Mouse (Mus musculus): Measurements from ENCODE around the gene Pigs. TPM values are rescaled to one million over a fixed set of nuclear protein-coding genes. Genes with fewer than 3 reads are reported as not detected.

The Pigs gene
- polyA plus RNA-seq, 1 experiment from 2014 or later = 70.3 TPM

DNA sequence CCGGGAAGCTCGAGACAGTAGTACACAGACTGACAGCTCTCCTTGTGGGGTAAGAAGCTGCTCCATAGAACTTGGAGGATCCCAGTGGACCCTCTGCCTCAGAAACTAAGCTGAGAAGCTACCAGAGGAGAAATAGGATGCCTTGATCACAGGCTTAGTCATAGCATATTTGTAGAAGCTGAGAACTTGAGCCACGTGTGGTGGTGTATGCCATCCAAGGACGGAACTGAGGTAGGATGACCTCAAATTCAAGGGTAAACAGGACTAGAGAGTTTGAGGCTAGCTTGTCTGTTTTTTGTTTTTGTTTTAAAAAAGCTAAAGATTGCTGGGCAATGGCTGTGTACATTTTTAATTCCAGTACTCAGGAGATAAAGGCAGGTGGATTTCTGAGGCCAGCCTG lies 22.9 kb upstream of the Pigs start:
- H3K9me3 ChIP-seq (ENCODE audit: control insufficient read depth, low read length) = no peaks in the 10 kb centered on the region
- H3K36me3 ChIP-seq (ENCODE audit: control insufficient read depth, insufficient read depth, low read length) = peaks cover 18% of the 10 kb centered on the region; the same call in 1 of the 2 replicates
- ATAC-seq (replicated peaks; ENCODE audit: low FRiP score) = no peak
- H3K4me1 ChIP-seq (replicated peaks; ENCODE audit: control insufficient read depth, insufficient read depth, low read length) = peaks cover 5% of the 10 kb centered on the region
- H3K9ac ChIP-seq (ENCODE audit: low read length) = no peak overlapping the region
- H3K4me2 ChIP-seq (ENCODE audit: low read depth, low read length, severe bottlenecking) = no peak overlapping the region
- no peaks in the 10 kb centered on the region for H3K27me3 ChIP-seq (ENCODE audit: control insufficient read depth, insufficient read depth, low read length)
- WGBS = 92% methylated on average over 4 of the region's 4 CpGs
- no peak overlapping the region for H3K27ac ChIP-seq (ENCODE audit: low read depth, low read length)
- DNase-seq (ENCODE audit: low spot score) = no peak
- no peak overlapping the region for H3K4me3 ChIP-seq (ENCODE audit: low read depth, low read length)

DNA sequence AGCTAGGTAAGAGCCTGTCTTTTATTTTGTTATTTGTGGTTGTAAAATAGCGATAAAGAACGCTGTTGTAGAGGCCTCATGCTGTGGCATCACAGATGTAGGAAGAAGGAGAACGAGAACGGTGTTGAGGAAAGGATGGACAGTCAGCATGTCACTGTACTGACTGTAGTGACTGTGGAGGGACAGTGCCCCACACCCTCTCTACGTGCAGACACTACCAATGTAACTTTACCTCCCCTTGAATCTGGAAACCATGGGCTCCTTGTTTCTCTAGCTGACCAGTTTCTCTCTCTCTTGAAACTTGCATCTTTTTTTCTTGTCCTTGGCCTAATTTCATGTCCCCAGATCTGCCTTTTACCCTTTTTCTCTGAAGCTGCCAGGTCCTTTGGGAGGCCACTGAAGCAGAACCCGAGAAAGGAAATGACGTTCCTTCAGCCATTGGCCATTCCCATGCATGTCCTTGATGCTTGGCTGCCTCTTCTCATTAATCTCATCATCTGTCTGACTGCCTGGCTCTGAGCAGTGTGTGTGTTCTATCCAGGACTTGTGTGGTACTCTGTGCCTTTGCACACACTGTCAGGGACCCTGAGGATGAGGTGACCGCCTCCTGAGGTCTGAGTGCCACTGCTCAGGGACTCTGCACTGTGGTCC lies 17.2 kb upstream of the Pigs start:
- 91% methylated on average over 8 of the region's 8 CpGs for WGBS
- no peaks in the 10 kb centered on the region for H3K4me1 ChIP-seq (replicated peaks; ENCODE audit: control insufficient read depth, insufficient read depth, low read length)
- ATAC-seq (replicated peaks; ENCODE audit: low FRiP score) = no peak

DNA sequence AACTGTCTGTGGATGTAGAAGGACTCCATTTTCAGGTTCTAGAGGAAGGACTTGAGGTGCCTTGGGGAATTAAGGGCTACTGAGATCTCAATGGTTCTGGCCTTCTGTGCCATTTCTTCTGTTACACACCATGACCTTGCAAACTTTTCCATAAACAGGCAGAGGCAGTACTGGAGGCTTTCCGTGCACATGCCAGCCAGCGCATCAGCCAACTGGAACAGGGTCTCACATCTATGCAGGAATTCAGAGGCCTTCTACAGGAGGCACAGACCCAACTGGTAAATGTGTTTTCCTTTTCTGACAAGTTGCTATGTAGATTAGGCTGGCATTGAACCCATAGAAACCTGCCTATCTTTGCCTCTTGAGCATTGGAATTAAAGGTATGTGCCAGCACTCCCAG lies 14.6 kb upstream of the Pigs start:
- 95% methylated on average over 2 of the region's 2 CpGs for WGBS
- Histone ChIP-seq H3K27ac (ENCODE audit: low read depth, low read length) (no peak overlapping the region), H3K9ac (ENCODE audit: low read length) (no peak overlapping the region), H3K27me3 (ENCODE audit: control insufficient read depth, insufficient read depth, low read length) (no peaks in the 10 kb centered on the region), H3K4me3 (ENCODE audit: low read depth, low read length) (no peak overlapping the region), H3K9me3 (ENCODE audit: control insufficient read depth, low read length) (no peaks in the 10 kb centered on the region), H3K4me2 (ENCODE audit: low read depth, low read length, severe bottlenecking) (no peak overlapping the region), H3K36me3 (ENCODE audit: control insufficient read depth, insufficient read depth, low read length) (peaks cover 46% of the 10 kb centered on the region), H3K4me1 (replicated peaks; ENCODE audit: control insufficient read depth, insufficient read depth, low read length) (no peaks in the 10 kb centered on the region)
- DNase-seq (ENCODE audit: low spot score) = no peak
- no peak for ATAC-seq (replicated peaks; ENCODE audit: low FRiP score)

More for the DNA sequence above, 17.2 kb upstream of the Pigs start:
- H3K4me2 ChIP-seq (ENCODE audit: low read depth, low read length, severe bottlenecking) = no peak overlapping the region
- no peak overlapping the region for H3K27ac ChIP-seq (ENCODE audit: low read depth, low read length)
- no peak for DNase-seq (ENCODE audit: low spot score)
- H3K27me3 ChIP-seq (ENCODE audit: control insufficient read depth, insufficient read depth, low read length) = no peaks in the 10 kb centered on the region
- H3K9me3 ChIP-seq (ENCODE audit: control insufficient read depth, low read length) = no peaks in the 10 kb centered on the region
- no peak overlapping the region for H3K4me3 ChIP-seq (ENCODE audit: low read depth, low read length)
- H3K9ac ChIP-seq (ENCODE audit: low read length) = no peak overlapping the region
- peaks cover 31% of the 10 kb centered on the region for H3K36me3 ChIP-seq (ENCODE audit: control insufficient read depth, insufficient read depth, low read length)

DNA sequence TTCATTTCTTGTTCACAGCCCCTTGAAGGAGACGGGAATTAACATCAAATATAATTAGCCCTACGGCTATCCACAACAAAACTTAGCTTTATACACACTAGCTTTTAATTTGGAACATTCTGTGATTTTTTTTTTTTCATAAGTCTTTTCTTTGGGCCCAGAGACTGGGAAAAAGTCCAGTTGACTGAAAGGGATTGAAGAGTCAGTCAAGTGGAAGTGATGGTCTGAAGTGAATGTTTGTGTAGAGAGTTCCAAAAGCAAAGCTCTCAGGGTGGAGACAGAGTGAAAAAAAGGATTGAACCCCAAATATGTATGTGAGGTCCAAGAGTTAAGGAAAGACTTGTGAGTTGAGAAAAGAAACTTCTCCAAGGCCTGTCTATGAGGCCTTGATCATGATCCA lies 9.8 kb upstream of the Pigs start:
- no peak for DNase-seq (ENCODE audit: low spot score)

DNA sequence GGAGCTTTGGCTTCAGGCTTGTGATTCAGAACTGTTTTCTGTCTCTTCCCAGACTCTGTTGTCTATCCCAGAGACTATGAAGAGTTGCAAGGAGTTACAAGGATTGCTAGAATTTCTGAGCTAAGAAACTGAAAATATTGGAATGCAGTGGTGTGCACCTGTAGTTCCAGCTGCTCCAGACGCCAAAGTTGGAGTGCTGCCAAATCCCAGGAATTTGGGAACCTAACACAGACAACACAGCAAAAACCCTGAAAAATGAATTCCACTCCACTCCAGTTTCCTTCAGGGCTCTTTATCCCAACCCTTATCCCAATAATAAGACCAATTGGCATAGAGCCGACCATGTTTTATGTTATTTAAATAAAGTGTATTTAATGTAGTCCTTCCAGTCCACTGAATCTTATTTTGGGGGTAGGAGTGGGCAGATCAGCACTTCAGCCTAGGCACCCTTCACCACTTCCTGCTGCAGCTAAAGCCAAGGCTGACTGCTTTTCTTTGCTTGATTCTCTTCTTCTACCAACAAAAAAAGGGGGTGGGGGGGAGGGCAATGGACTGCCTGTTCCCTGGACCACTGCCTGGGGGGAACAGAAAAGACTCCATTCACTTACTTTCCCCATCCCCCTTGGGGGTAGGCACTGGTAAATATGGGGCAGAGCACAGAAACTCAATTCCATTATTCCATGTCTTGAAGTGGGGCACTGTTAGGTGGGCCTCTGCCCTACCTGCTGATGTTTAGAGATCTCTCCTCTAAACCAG lies 6.0 kb upstream of the Pigs start:
- DNase-seq (ENCODE audit: low spot score) = no peak
- H3K9ac ChIP-seq (ENCODE audit: low read length) = no peak overlapping the region
- 62% methylated on average over 2 of the region's 2 CpGs for WGBS
- ATAC-seq (replicated peaks; ENCODE audit: low FRiP score) = 0 out of 2 replicates have a peak, but pooled peaks have one; percentile 12
- no peak overlapping the region for H3K4me3 ChIP-seq (ENCODE audit: low read depth, low read length)
- H3K27ac ChIP-seq (ENCODE audit: low read depth, low read length) = no peak overlapping the region
- H3K4me1 ChIP-seq (replicated peaks; ENCODE audit: control insufficient read depth, insufficient read depth, low read length) = peaks cover 4% of the 10 kb centered on the region; the same call in 1 of the 2 replicates
- H3K27me3 ChIP-seq (ENCODE audit: control insufficient read depth, insufficient read depth, low read length) = no peaks in the 10 kb centered on the region
- no peak overlapping the region for H3K4me2 ChIP-seq (ENCODE audit: low read depth, low read length, severe bottlenecking)
- peaks cover 18% of the 10 kb centered on the region; the same call in 1 of the 2 replicates for H3K36me3 ChIP-seq (ENCODE audit: control insufficient read depth, insufficient read depth, low read length)
- H3K9me3 ChIP-seq (ENCODE audit: control insufficient read depth, low read length) = no peaks in the 10 kb centered on the region

More for the DNA sequence above, 9.8 kb upstream of the Pigs start:
- H3K9me3 ChIP-seq (ENCODE audit: control insufficient read depth, low read length) = no peaks in the 10 kb centered on the region
- WGBS = 78% methylated on average over 2 of the region's 2 CpGs
- no peak overlapping the region for H3K4me2 ChIP-seq (ENCODE audit: low read depth, low read length, severe bottlenecking)
- no peak overlapping the region for H3K4me3 ChIP-seq (ENCODE audit: low read depth, low read length)
- peaks cover 4% of the 10 kb centered on the region; the same call in 1 of the 2 replicates for H3K4me1 ChIP-seq (replicated peaks; ENCODE audit: control insufficient read depth, insufficient read depth, low read length)
- H3K9ac ChIP-seq (ENCODE audit: low read length) = no peak overlapping the region
- no peaks in the 10 kb centered on the region for H3K27me3 ChIP-seq (ENCODE audit: control insufficient read depth, insufficient read depth, low read length)
- no peak overlapping the region for H3K27ac ChIP-seq (ENCODE audit: low read depth, low read length)
- H3K36me3 ChIP-seq (ENCODE audit: control insufficient read depth, insufficient read depth, low read length) = peaks cover 41% of the 10 kb centered on the region
- no peak for ATAC-seq (replicated peaks; ENCODE audit: low FRiP score)

DNA sequence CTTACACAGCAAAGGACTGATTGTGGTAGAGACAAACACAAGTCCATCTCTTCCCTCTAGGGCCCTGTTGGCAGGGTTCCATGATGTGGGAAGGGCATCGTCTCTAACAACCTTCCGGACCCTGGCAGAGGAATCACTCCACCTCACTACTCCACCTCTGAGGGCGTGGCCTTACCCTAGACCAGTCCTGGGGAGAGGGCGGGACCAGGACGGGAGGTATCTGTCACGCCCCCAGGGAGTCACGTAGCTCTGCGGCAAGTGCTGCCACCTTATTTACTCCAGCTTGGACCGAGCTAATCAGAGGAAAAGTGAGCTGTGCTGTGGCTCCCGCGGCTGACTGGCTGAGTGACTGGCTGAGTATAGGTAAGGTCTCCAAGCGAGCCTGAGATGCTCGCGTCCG lies 5.4 kb upstream of the Pigs start, which contains the start of gene Aldoc:
Gene Aldoc (plus strand): TSS at position 109 of the 400 bp plus-strand sequence.
- DNase-seq (ENCODE audit: low spot score) (peak; percentile 78), ATAC-seq (replicated peaks; ENCODE audit: low FRiP score) (peak; percentile 75)
- Histone ChIP-seq H3K9me3 (ENCODE audit: control insufficient read depth, low read length) (no peaks in the 10 kb centered on the region), H3K4me1 (replicated peaks; ENCODE audit: control insufficient read depth, insufficient read depth, low read length) (peaks cover 4% of the 10 kb centered on the region; the same call in 1 of the 2 replicates), H3K4me3 (ENCODE audit: low read depth, low read length) (no peak within 1 kb of the TSS), H3K27ac (ENCODE audit: low read depth, low read length) (no peak within 1 kb of the TSS), H3K9ac (ENCODE audit: low read length) (no peak within 1 kb of the TSS), H3K4me2 (ENCODE audit: low read depth, low read length, severe bottlenecking) (no peak within 1 kb of the TSS), H3K27me3 (ENCODE audit: control insufficient read depth, insufficient read depth, low read length) (no peaks in the 10 kb centered on the region), H3K36me3 (ENCODE audit: control insufficient read depth, insufficient read depth, low read length) (peaks cover 12% of the 10 kb centered on the region; the same call in 1 of the 2 replicates)
- 5% methylated on average over 15 of the region's 15 CpGs for WGBS

DNA sequence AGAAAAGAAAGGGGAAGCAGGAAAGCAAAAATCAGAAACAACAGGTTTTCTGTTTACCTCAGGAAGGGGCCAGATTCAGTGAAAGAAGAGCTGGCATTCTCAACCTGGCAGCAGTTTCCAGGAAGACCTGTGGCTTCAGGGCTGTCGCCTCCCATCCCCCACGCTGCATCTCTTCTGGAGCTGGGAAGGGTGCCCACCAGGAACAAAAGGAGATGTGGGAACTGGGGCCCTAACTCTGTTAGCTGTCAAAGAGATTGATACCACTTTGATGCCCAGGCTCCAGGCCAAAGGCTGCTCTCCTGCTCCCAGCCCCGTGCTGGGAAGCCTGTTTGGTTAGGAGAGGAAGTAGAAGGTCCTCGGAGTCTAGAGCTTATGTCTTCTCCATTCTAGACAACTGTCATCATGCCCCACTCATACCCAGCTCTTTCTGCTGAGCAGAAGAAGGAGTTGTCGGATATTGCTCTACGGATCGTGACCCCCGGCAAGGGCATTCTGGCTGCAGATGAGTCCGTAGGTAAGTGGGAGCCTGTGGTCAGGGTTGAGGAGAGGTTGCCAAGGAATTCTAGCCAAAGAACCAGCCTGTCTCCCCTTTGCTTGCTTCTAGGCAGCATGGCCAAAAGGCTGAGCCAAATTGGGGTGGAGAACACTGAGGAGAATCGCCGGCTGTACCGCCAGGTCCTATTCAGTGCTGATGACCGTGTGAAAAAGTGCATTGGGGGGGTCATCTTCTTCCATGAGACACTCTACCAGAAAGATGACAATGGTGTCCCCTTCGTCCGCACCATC lies 4.0 kb upstream of the Pigs start:
- Histone ChIP-seq H3K36me3 (ENCODE audit: control insufficient read depth, insufficient read depth, low read length) (peaks cover 3% of the 10 kb centered on the region; the same call in 1 of the 2 replicates), H3K27me3 (ENCODE audit: control insufficient read depth, insufficient read depth, low read length) (no peaks in the 10 kb centered on the region), H3K9me3 (ENCODE audit: control insufficient read depth, low read length) (no peaks in the 10 kb centered on the region), H3K27ac (ENCODE audit: low read depth, low read length) (no peak overlapping the region), H3K4me1 (replicated peaks; ENCODE audit: control insufficient read depth, insufficient read depth, low read length) (peaks cover 7% of the 10 kb centered on the region; the same call in 1 of the 2 replicates), H3K4me2 (ENCODE audit: low read depth, low read length, severe bottlenecking) (no peak overlapping the region), H3K9ac (ENCODE audit: low read length) (no peak overlapping the region), H3K4me3 (ENCODE audit: low read depth, low read length) (no peak overlapping the region)
- DNase-seq (ENCODE audit: low spot score) (no peak), ATAC-seq (replicated peaks; ENCODE audit: low FRiP score) (no peak)
- WGBS = 88% methylated on average over 15 of the region's 15 CpGs

DNA sequence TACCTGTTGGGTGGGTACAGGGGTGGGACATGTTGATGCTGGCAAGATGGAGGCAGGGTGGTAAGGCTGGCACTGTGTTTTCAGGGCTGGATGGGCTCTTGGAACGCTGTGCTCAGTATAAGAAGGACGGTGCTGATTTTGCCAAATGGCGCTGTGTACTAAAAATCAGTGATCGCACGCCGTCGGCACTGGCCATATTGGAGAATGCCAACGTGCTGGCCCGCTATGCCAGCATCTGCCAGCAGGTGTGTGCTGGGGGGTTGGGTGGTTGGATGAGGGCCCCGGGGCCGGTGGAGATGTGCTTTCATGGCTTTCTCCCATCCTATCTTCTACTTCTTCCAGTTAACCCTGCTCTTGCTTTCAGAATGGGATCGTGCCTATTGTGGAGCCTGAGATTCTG lies 3.2 kb upstream of the Pigs start:
- no peak for ATAC-seq (replicated peaks; ENCODE audit: low FRiP score)
- H3K27me3 ChIP-seq (ENCODE audit: control insufficient read depth, insufficient read depth, low read length) = no peaks in the 10 kb centered on the region
- WGBS = 94% methylated on average over 12 of the region's 12 CpGs
- no peak for DNase-seq (ENCODE audit: low spot score)
- no peaks in the 10 kb centered on the region for H3K9me3 ChIP-seq (ENCODE audit: control insufficient read depth, low read length)
- H3K4me2 ChIP-seq (ENCODE audit: low read depth, low read length, severe bottlenecking) = no peak overlapping the region
- H3K4me3 ChIP-seq (ENCODE audit: low read depth, low read length) = no peak overlapping the region
- H3K4me1 ChIP-seq (replicated peaks; ENCODE audit: control insufficient read depth, insufficient read depth, low read length) = peaks cover 7% of the 10 kb centered on the region; the same call in 1 of the 2 replicates
- no peak overlapping the region for H3K9ac ChIP-seq (ENCODE audit: low read length)
- no peak overlapping the region for H3K27ac ChIP-seq (ENCODE audit: low read depth, low read length)
- no peaks in the 10 kb centered on the region; the same call in 1 of the 2 replicates for H3K36me3 ChIP-seq (ENCODE audit: control insufficient read depth, insufficient read depth, low read length)
